Comparison of ENCODE assay signal across 13 mouse cellular contexts in genomic region chr12:113292029-113292809, GRCm38 (mm10).
DNase-seq lines count a peak whose midpoint lies in the region.
"Had no signal": no experiment of that assay in that cellular context is flagged by ENCODE, and none has a peak within 500 bp of the region (broad histone marks: within the 10 kb centered on the region; RNA-seq: fewer than 3 reads in every experiment).

No protein-coding gene starts in this region.

- intact Hi-C loops in left cerebral cortex, postnatal 36 days (cut with DNase I): loop anchor here (10.0 kb wide), 1 partner anchor 113 kb away; no protein-coding TSS in a partner anchor
- intact Hi-C loops in left cerebral cortex, postnatal 14 days (cut with DNase I): no loop called here

- peak; percentile 20 to 45 for DNase-seq in frontal cortex, adult 2 months (ENCODE audit: extremely low spot score in 1 of 2, low spot score in 1 of 2)
- no peak for DNase-seq in frontal cortex, postnatal 10 days (ENCODE audit: low spot score in 2 of 2)
- peak; percentile 25 to 28 for DNase-seq in left cerebral cortex, postnatal 36 days (ENCODE audit: low spot score in 2 of 2)
- no peak for DNase-seq in left cerebral cortex, postnatal 14 days (ENCODE audit: low spot score in 2 of 2)
- peak; percentile 16 for DNase-seq in right cerebral cortex, postnatal 25 days
- DNase-seq in right cerebral cortex, postnatal 14 days: no peak
- no peak for DNase-seq in gastrocnemius, adult 8-10 months (ENCODE audit: low spot score in 2 of 2)
- DNase-seq: adrenal gland, adult 2 months; adrenal gland, postnatal 25 days; cerebellum, adult 2 months; cerebellum, postnatal 10 days; embryo, embryonic 11 days; gastrocnemius, postnatal 25 days had no signal

Comparison
In these comparisons a context has a peak if more than half of its experiments do, and no peak if none do; other contexts are left out.
1. DNase-seq: peak in frontal cortex, adult 2 months (2 of 2), left cerebral cortex, postnatal 36 days (2 of 2) and right cerebral cortex, postnatal 25 days (single experiment); none in frontal cortex, postnatal 10 days (0 of 2), left cerebral cortex, postnatal 14 days (0 of 2), right cerebral cortex, postnatal 14 days (single experiment) and gastrocnemius, adult 8-10 months (0 of 2).